Mouse (Mus musculus): ENCODE measurements around the gene Ugt1a7c. TPM values are rescaled to one million over a fixed set of nuclear protein-coding genes. Genes with fewer than 3 reads are reported as not detected.

The Ugt1a7c gene
- polyA plus RNA-seq, 1 experiment from 2014 or later, result 33.9 TPM

GRCm38 (mm10) chr1:88229566-88229965 lies 134.7 kb downstream of the Ugt1a7c start:
- Histone ChIP-seq H3K27ac (replicated peaks) (no peak overlapping the region), H3K9me3 (ENCODE audit: control insufficient read depth, low read length) (peaks cover 40% of the 10 kb centered on the region), H3K27me3 (ENCODE audit: control insufficient read depth, insufficient read depth, low read length) (no peaks in the 10 kb centered on the region), H3K36me3 (ENCODE audit: control insufficient read depth, insufficient read depth, low read length) (no peaks in the 10 kb centered on the region), H3K4me3 (ENCODE audit: low read depth, low read length) (no peak overlapping the region), H3K4me1 (replicated peaks; ENCODE audit: control insufficient read depth, insufficient read depth) (no peaks in the 10 kb centered on the region), H3K4me2 (replicated peaks; ENCODE audit: low read depth) (no peak overlapping the region), H3K9ac (ENCODE audit: low read length) (no peak overlapping the region)
- peak; percentile 36 for DNase-seq (ENCODE audit: low spot score)
- no peak for ATAC-seq (ENCODE audit: low FRiP score, low TSS enrichment)
- TF ChIP-seq EP300 (optimal IDR thresholded peaks at IDR 0.05) (no peak), CTCF (IDR thresholded peaks at IDR 0.05; ENCODE audit: low read depth) (no peak)
- 76% methylated on average over 3 of the region's 3 CpGs for WGBS

GRCm38 (mm10) chr1:88229986-88230385 lies 135.1 kb downstream of the Ugt1a7c start:
- no peaks in the 10 kb centered on the region for H3K4me1 ChIP-seq (replicated peaks; ENCODE audit: control insufficient read depth, insufficient read depth)
- no peak overlapping the region for H3K4me2 ChIP-seq (replicated peaks; ENCODE audit: low read depth)
- peaks cover 44% of the 10 kb centered on the region for H3K9me3 ChIP-seq (ENCODE audit: control insufficient read depth, low read length)
- WGBS, result 86% methylated on average over 5 of the region's 5 CpGs
- DNase-seq (ENCODE audit: low spot score), result no peak
- no peak for ATAC-seq (ENCODE audit: low FRiP score, low TSS enrichment)
- no peaks in the 10 kb centered on the region for H3K36me3 ChIP-seq (ENCODE audit: control insufficient read depth, insufficient read depth, low read length)
- H3K27ac ChIP-seq (replicated peaks), result no peak overlapping the region
- no peak overlapping the region for H3K9ac ChIP-seq (ENCODE audit: low read length)
- no peaks in the 10 kb centered on the region for H3K27me3 ChIP-seq (ENCODE audit: control insufficient read depth, insufficient read depth, low read length)
- TF ChIP-seq EP300 (optimal IDR thresholded peaks at IDR 0.05) (no peak), CTCF (IDR thresholded peaks at IDR 0.05; ENCODE audit: low read depth) (no peak)
- H3K4me3 ChIP-seq (ENCODE audit: low read depth, low read length), result no peak overlapping the region

DNA sequence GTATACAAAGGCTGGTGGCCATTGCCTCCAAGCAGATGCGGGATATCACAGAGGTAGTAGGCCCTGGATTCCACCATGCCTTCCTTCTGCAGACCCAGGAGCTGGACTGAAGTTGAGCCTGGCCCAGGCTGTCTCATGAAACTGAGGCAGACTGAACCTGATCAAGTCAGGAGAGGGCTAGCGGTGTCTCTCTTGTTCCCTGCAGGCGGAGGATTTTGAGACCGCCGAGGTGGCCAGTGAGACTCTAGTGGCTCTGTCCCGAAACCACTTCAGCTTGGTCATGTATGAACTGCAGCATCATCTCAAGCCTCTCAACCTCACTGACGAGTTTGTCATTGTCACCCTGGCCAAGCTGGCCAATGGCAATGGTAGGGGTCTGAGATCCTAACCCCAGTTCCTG lies 135.6 kb downstream of the Ugt1a7c start:
- ATAC-seq (ENCODE audit: low FRiP score, low TSS enrichment) (no peak), DNase-seq (ENCODE audit: low spot score) (peak; percentile 30)
- H3K27me3 ChIP-seq (ENCODE audit: control insufficient read depth, insufficient read depth, low read length), result no peaks in the 10 kb centered on the region
- 70% methylated on average over 7 of the region's 7 CpGs for WGBS
- H3K4me1 ChIP-seq (replicated peaks; ENCODE audit: control insufficient read depth, insufficient read depth), result no peaks in the 10 kb centered on the region
- no peak overlapping the region for H3K4me3 ChIP-seq (ENCODE audit: low read depth, low read length)
- peaks cover 48% of the 10 kb centered on the region for H3K9me3 ChIP-seq (ENCODE audit: control insufficient read depth, low read length)
- H3K9ac ChIP-seq (ENCODE audit: low read length), result no peak overlapping the region
- no peaks in the 10 kb centered on the region for H3K36me3 ChIP-seq (ENCODE audit: control insufficient read depth, insufficient read depth, low read length)
- no peak overlapping the region for H3K4me2 ChIP-seq (replicated peaks; ENCODE audit: low read depth)
- no peak for TF ChIP-seq CTCF (IDR thresholded peaks at IDR 0.05; ENCODE audit: low read depth)
- no peak for TF ChIP-seq EP300 (optimal IDR thresholded peaks at IDR 0.05)
- no peak overlapping the region for H3K27ac ChIP-seq (replicated peaks)

DNA sequence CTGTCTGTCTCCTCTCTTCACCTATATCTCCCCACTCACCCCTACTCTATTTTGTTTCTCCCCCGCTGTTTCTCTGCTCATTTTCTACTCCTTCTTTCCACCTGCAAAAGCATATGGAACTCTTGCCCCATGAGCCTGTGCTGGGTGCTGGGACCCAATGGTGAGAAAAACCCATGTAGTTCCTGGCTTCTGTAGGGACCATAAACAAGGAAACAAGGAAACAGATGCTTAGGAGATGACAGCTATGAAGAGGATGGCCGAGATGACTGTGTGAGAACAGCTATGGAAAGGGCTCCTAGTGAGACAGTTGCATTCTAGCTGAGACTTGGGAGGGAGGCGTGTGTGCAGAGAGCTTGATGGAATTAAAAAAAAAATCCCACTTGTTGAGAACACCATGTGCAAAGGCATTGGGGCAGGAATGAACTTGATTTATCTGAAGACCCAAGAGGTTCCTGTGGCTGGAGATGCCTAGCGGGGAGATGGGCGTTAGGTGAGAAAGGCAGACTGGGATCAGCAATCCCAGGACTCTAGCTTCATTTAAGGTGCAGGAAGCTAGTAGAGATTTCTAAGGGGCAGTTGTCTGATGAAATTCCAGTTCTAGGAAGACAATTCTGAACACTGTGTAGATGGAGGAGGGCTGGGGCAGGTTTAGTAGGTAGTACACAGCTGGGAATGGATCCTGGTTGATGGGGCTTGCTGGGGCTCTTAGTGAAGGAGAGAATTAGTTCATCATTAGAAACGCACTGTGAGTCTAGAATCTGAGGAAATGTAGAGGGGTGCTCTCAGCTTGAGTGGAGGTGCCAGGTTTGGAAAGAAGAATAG lies 136.3 kb downstream of the Ugt1a7c start:
- H3K9me3 ChIP-seq (ENCODE audit: control insufficient read depth, low read length), result peaks cover 51% of the 10 kb centered on the region
- H3K9ac ChIP-seq (ENCODE audit: low read length), result no peak overlapping the region
- DNase-seq (ENCODE audit: low spot score), result peak; percentile 20
- no peaks in the 10 kb centered on the region for H3K27me3 ChIP-seq (ENCODE audit: control insufficient read depth, insufficient read depth, low read length)
- H3K36me3 ChIP-seq (ENCODE audit: control insufficient read depth, insufficient read depth, low read length), result no peaks in the 10 kb centered on the region
- ATAC-seq (ENCODE audit: low FRiP score, low TSS enrichment), result no peak
- WGBS, result 71% methylated on average over 6 of the region's 6 CpGs
- H3K4me2 ChIP-seq (replicated peaks; ENCODE audit: low read depth), result no peak overlapping the region
- no peak overlapping the region for H3K27ac ChIP-seq (replicated peaks)
- H3K4me3 ChIP-seq (ENCODE audit: low read depth, low read length), result no peak overlapping the region
- TF ChIP-seq EP300 (optimal IDR thresholded peaks at IDR 0.05) (no peak), CTCF (IDR thresholded peaks at IDR 0.05; ENCODE audit: low read depth) (no peak)
- no peaks in the 10 kb centered on the region for H3K4me1 ChIP-seq (replicated peaks; ENCODE audit: control insufficient read depth, insufficient read depth)

DNA sequence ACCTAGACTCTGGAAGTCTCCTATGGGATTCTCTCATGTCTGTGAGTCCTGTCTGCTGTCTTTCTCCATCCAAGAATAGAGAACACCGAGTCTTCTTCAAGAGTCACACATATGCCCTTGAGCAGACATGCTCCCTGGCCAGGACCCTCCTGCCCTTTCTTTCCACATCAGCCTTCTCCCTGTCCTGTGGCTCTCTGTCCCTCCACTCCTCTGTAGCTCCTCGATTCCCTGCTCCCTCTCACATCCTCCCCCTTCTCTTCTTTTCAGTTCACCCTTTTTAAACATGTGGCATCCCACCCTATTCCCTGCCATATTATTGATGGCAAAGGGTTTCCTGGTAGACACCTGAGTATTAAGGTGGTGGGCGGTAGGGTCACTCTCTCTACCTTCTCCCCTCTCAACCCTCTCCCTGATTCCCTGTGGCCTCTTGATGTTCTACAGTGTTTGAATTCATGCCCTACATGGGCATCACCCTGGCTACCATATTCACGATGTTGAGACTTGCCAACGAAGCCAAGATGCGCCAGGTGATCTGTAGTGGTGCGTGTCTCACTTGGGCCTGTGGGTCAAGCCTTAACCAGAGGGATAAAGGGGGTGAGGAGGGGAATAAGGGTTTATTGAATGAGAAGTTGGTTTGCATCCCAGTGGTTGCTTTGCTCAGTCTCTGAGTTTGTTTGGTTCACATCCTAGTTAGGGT lies 137.1 kb downstream of the Ugt1a7c start:
- TF ChIP-seq CTCF (IDR thresholded peaks at IDR 0.05; ENCODE audit: low read depth) (no peak), EP300 (optimal IDR thresholded peaks at IDR 0.05) (no peak)
- Histone ChIP-seq H3K4me2 (replicated peaks; ENCODE audit: low read depth) (no peak overlapping the region), H3K27ac (replicated peaks) (no peak overlapping the region), H3K9me3 (ENCODE audit: control insufficient read depth, low read length) (peaks cover 51% of the 10 kb centered on the region), H3K27me3 (ENCODE audit: control insufficient read depth, insufficient read depth, low read length) (no peaks in the 10 kb centered on the region), H3K4me1 (replicated peaks; ENCODE audit: control insufficient read depth, insufficient read depth) (no peaks in the 10 kb centered on the region), H3K4me3 (ENCODE audit: low read depth, low read length) (no peak overlapping the region), H3K36me3 (ENCODE audit: control insufficient read depth, insufficient read depth, low read length) (no peaks in the 10 kb centered on the region), H3K9ac (ENCODE audit: low read length) (no peak overlapping the region)
- ATAC-seq (ENCODE audit: low FRiP score, low TSS enrichment) (no peak), DNase-seq (ENCODE audit: low spot score) (peak; percentile 31)
- 65% methylated on average over 7 of the region's 7 CpGs for WGBS

All from stomach, postnatal 0 days (tissue).